Mouse (Mus musculus): Measurements from ENCODE around the gene Dnah12. TPM values are rescaled to one million over a fixed set of nuclear protein-coding genes. Genes with fewer than 3 reads are reported as not detected.

The Dnah12 gene
- total and polyA plus RNA-seq, 3 experiments, result 0.16 TPM; not detected in 2

DNA sequence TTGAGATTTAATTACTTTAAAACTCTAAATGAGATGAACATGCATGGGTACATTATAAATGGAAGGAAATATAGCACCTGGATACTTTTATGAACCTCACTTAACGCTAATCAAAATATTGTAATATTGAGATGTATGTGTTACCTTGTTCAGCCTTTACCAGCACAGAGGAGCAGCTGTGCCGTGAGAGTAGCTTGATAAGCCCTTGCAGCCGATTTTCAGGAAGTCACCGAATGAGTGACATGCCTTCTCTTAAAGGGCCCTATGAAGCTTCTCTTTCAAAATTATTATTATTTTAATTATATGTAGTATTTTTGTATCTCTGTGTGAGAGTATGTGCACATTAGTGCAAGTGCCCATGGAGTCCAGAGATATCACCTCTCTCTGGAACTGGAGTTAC, 75.1 kb downstream of the Dnah12 start:
- TF ChIP-seq GATA1 (IDR thresholded peaks at IDR 0.05; ENCODE audit: borderline replicate concordance, low read length), result no peak
- no peak for TF ChIP-seq GATA2 (IDR thresholded peaks at IDR 0.05; ENCODE audit: borderline replicate concordance, low read depth, low read length)
- no peak for TF ChIP-seq POLR2AphosphoS5 (IDR thresholded peaks at IDR 0.05; ENCODE audit: insufficient replicate concordance, low read depth, low read length)
- no peak for TF ChIP-seq CTCF (IDR thresholded peaks at IDR 0.05; ENCODE audit: low read depth, low read length)
- no peak for DNase-seq (ENCODE audit: low spot score)

DNA sequence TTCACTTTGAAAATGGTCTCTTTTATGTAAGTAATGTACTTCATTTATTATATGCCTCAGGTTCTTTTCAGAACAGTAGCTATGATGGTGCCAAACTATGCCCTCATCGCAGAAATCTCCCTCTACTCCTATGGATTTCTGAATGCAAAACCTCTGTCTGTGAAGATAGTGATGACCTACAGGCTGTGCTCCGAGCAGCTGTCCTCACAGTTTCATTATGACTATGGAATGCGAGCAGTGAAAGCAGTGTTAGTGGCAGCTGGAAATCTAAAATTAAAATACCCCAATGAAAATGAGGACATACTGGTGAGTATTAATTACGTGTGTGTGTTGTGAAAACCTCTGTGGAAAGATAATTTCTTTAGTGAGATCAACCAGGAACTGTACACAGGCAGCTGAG, 80.5 kb downstream of the Dnah12 start:
- no peaks in the 10 kb centered on the region for H3K27me3 ChIP-seq (ENCODE audit: insufficient read depth, low read length)
- TF ChIP-seq POLR2AphosphoS5 (IDR thresholded peaks at IDR 0.05; ENCODE audit: insufficient replicate concordance, low read depth, low read length) (no peak), GATA2 (IDR thresholded peaks at IDR 0.05; ENCODE audit: borderline replicate concordance, low read depth, low read length) (no peak), TAL1 (conservative IDR thresholded peaks at IDR 0.05; ENCODE audit: low read depth, low read length) (no peak), CTCF (IDR thresholded peaks at IDR 0.05; ENCODE audit: low read depth, low read length) (no peak), GATA1 (IDR thresholded peaks at IDR 0.05; ENCODE audit: borderline replicate concordance, low read length) (no peak)
- H3K36me3 ChIP-seq (replicated peaks), result no peaks in the 10 kb centered on the region
- no peak for DNase-seq (ENCODE audit: low spot score)
- ATAC-seq (ENCODE audit: extremely low read depth, insufficient number of reproducible peaks, low FRiP score, poor library complexity, severe bottlenecking), result no peak
- H3K4me1 ChIP-seq (ENCODE audit: insufficient read depth, low read depth, low read length), result no peaks in the 10 kb centered on the region
- no peak overlapping the region for H3K4me3 ChIP-seq (ENCODE audit: low read depth, low read length)
- no peaks in the 10 kb centered on the region for H3K9me3 ChIP-seq (replicated peaks)

More for the DNA sequence above, 75.1 kb downstream of the Dnah12 start:
- ATAC-seq (ENCODE audit: extremely low read depth, insufficient number of reproducible peaks, low FRiP score, poor library complexity, severe bottlenecking), result no peak
- no peaks in the 10 kb centered on the region for H3K27me3 ChIP-seq (ENCODE audit: insufficient read depth, low read length)
- H3K9me3 ChIP-seq (replicated peaks), result peaks cover 8% of the 10 kb centered on the region
- H3K4me1 ChIP-seq (ENCODE audit: insufficient read depth, low read depth, low read length), result no peaks in the 10 kb centered on the region
- H3K36me3 ChIP-seq (replicated peaks), result no peaks in the 10 kb centered on the region
- H3K4me3 ChIP-seq (ENCODE audit: low read depth, low read length), result no peak overlapping the region

DNA sequence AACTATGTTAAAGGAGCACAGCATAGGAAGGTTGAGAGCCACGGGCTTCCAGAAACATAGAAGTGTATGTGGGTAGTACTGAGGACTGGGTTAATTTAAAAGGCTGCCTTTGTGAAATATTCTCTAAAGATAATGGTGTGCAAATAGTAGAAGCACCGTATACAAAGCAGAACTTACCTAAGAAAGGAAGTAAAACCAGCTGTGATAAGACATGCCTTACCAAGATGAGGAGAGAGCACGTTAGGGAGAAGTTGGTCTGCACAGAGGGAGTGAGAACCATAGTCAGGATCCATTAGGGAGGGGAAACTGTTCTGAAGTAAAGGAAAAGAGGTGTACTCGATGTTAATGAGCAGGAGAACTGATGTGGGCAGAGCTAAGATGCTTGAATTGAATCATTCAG, 90.7 kb downstream of the Dnah12 start:
- no peak for TF ChIP-seq POLR2AphosphoS5 (IDR thresholded peaks at IDR 0.05; ENCODE audit: insufficient replicate concordance, low read depth, low read length)
- no peak for TF ChIP-seq CTCF (IDR thresholded peaks at IDR 0.05; ENCODE audit: low read depth, low read length)
- TF ChIP-seq GATA2 (IDR thresholded peaks at IDR 0.05; ENCODE audit: borderline replicate concordance, low read depth, low read length), result no peak
- no peak for TF ChIP-seq GATA1 (IDR thresholded peaks at IDR 0.05; ENCODE audit: borderline replicate concordance, low read length)
- TF ChIP-seq TAL1 (conservative IDR thresholded peaks at IDR 0.05; ENCODE audit: low read depth, low read length), result no peak
- no peaks in the 10 kb centered on the region for H3K9me3 ChIP-seq (replicated peaks)
- peaks cover 5% of the 10 kb centered on the region; the same call in 1 of the 2 replicates for H3K27me3 ChIP-seq (ENCODE audit: insufficient read depth, low read length)
- no peaks in the 10 kb centered on the region for H3K4me1 ChIP-seq (ENCODE audit: insufficient read depth, low read depth, low read length)
- no peaks in the 10 kb centered on the region for H3K36me3 ChIP-seq (replicated peaks)
- DNase-seq (ENCODE audit: low spot score) (no peak), ATAC-seq (ENCODE audit: extremely low read depth, insufficient number of reproducible peaks, low FRiP score, poor library complexity, severe bottlenecking) (no peak)
- no peak overlapping the region for H3K4me3 ChIP-seq (ENCODE audit: low read depth, low read length)

DNA sequence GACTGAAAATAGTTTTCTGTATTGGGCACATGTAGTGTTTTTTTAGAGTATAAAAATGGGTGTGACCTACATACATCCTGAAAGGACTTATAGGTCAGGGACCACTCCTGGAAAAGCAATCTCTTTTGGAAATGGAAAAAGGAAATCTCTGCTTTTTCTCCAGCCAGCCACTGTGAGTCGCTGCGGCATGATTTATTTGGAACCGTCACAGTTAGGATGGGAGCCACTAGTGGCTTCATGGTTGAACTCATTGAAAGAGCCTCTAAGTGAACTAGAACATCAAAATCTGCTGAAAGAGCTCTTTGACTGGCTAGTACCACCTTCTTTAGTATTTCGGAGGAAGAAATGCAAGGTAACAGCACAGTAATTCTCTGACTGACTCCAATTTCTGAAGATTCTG, 92.6 kb downstream of the Dnah12 start:
- Histone ChIP-seq H3K36me3 (replicated peaks) (no peaks in the 10 kb centered on the region), H3K4me3 (ENCODE audit: low read depth, low read length) (no peak overlapping the region), H3K27me3 (ENCODE audit: insufficient read depth, low read length) (peaks cover 5% of the 10 kb centered on the region; the same call in 1 of the 2 replicates), H3K9me3 (replicated peaks) (no peaks in the 10 kb centered on the region), H3K4me1 (ENCODE audit: insufficient read depth, low read depth, low read length) (no peaks in the 10 kb centered on the region)
- TF ChIP-seq CTCF (IDR thresholded peaks at IDR 0.05; ENCODE audit: low read depth, low read length) (no peak), POLR2AphosphoS5 (IDR thresholded peaks at IDR 0.05; ENCODE audit: insufficient replicate concordance, low read depth, low read length) (no peak), TAL1 (conservative IDR thresholded peaks at IDR 0.05; ENCODE audit: low read depth, low read length) (no peak), GATA1 (IDR thresholded peaks at IDR 0.05; ENCODE audit: borderline replicate concordance, low read length) (no peak), GATA2 (IDR thresholded peaks at IDR 0.05; ENCODE audit: borderline replicate concordance, low read depth, low read length) (no peak)
- DNase-seq (ENCODE audit: low spot score) (no peak), ATAC-seq (ENCODE audit: extremely low read depth, insufficient number of reproducible peaks, low FRiP score, poor library complexity, severe bottlenecking) (no peak)

DNA sequence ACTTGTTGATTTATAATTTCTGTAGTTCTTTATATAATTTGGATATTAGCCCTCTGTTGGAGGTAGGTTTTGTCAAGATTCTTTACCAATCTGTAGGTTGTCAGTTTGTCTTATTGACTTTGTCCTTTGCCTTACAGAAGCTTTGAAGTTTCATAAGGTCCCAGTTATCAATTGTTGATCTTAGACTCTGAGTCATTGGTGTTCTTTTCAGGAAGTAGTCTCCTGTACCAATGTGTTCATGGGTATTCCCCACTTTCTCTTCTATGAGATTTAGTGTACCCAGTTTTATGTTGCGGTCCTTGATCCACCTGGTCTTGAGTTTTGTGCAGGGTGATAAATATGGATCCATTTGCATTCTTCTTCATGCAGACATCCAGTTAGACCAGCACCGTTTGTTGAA, 101.4 kb downstream of the Dnah12 start:
- DNase-seq (ENCODE audit: low spot score), result no peak
- H3K27me3 ChIP-seq (ENCODE audit: insufficient read depth, low read length), result no peaks in the 10 kb centered on the region; the same call in 1 of the 2 replicates
- no peaks in the 10 kb centered on the region for H3K36me3 ChIP-seq (replicated peaks)
- no peak overlapping the region for H3K4me3 ChIP-seq (ENCODE audit: low read depth, low read length)
- TF ChIP-seq POLR2AphosphoS5 (IDR thresholded peaks at IDR 0.05; ENCODE audit: insufficient replicate concordance, low read depth, low read length) (no peak), GATA2 (IDR thresholded peaks at IDR 0.05; ENCODE audit: borderline replicate concordance, low read depth, low read length) (no peak), GATA1 (IDR thresholded peaks at IDR 0.05; ENCODE audit: borderline replicate concordance, low read length) (no peak), TAL1 (conservative IDR thresholded peaks at IDR 0.05; ENCODE audit: low read depth, low read length) (no peak), CTCF (IDR thresholded peaks at IDR 0.05; ENCODE audit: low read depth, low read length) (no peak)
- H3K4me1 ChIP-seq (ENCODE audit: insufficient read depth, low read depth, low read length), result no peaks in the 10 kb centered on the region
- ATAC-seq (ENCODE audit: extremely low read depth, insufficient number of reproducible peaks, low FRiP score, poor library complexity, severe bottlenecking), result no peak
- no peaks in the 10 kb centered on the region for H3K9me3 ChIP-seq (replicated peaks)

DNA sequence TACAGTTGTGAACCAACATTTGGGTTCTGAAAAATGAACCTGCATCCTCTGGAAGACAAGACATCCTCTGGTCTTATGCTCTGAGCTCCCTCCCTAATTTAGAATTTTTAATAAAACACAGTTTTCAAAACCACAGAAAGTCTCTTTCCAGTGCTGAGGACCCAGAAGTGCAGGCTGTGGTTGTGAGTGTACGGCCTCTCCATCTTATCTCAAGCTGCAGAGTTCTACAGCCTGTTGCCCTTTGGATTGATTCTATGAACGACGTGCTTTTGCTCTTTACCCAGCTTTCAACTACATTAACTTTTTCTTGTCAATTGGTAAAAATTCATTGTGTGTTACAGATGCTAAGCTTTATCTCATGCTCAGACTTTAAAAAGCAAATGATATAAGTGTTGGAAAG, 105.3 kb downstream of the Dnah12 start:
- H3K9me3 ChIP-seq (replicated peaks), result no peaks in the 10 kb centered on the region
- no peaks in the 10 kb centered on the region for H3K4me1 ChIP-seq (ENCODE audit: insufficient read depth, low read depth, low read length)
- DNase-seq (ENCODE audit: low spot score) (no peak), ATAC-seq (ENCODE audit: extremely low read depth, insufficient number of reproducible peaks, low FRiP score, poor library complexity, severe bottlenecking) (no peak)
- H3K36me3 ChIP-seq (replicated peaks), result no peaks in the 10 kb centered on the region
- no peaks in the 10 kb centered on the region; the same call in 1 of the 2 replicates for H3K27me3 ChIP-seq (ENCODE audit: insufficient read depth, low read length)
- H3K4me3 ChIP-seq (ENCODE audit: low read depth, low read length), result no peak overlapping the region
- TF ChIP-seq GATA1 (IDR thresholded peaks at IDR 0.05; ENCODE audit: borderline replicate concordance, low read length) (no peak), POLR2AphosphoS5 (IDR thresholded peaks at IDR 0.05; ENCODE audit: insufficient replicate concordance, low read depth, low read length) (no peak)

DNA sequence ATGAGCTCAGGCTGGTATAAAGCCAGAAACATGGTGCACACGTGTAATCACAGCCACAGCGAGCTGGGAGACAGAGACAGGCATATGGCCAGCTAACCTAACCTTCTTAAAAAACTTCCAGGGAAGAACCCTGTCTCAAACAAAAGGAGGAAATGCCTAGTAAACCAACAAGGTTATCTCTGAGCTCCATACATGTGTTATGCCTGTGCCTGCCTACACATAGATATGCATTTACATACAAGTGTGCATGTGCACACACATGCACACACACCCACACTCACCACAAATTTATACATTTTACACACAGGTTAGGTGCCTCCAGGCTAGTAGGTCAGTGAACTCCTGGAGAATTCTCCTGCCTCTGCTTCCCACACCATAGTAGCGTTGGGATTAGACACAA, 106.2 kb downstream of the Dnah12 start:
- DNase-seq (ENCODE audit: low spot score), result no peak
- ATAC-seq (ENCODE audit: extremely low read depth, insufficient number of reproducible peaks, low FRiP score, poor library complexity, severe bottlenecking), result no peak
- H3K4me3 ChIP-seq (ENCODE audit: low read depth, low read length), result no peak overlapping the region
- no peaks in the 10 kb centered on the region for H3K4me1 ChIP-seq (ENCODE audit: insufficient read depth, low read depth, low read length)
- no peaks in the 10 kb centered on the region for H3K36me3 ChIP-seq (replicated peaks)
- H3K9me3 ChIP-seq (replicated peaks), result no peaks in the 10 kb centered on the region
- no peak for TF ChIP-seq GATA1 (IDR thresholded peaks at IDR 0.05; ENCODE audit: borderline replicate concordance, low read length)
- TF ChIP-seq POLR2AphosphoS5 (IDR thresholded peaks at IDR 0.05; ENCODE audit: insufficient replicate concordance, low read depth, low read length), result no peak
- no peak for TF ChIP-seq TAL1 (conservative IDR thresholded peaks at IDR 0.05; ENCODE audit: low read depth, low read length)
- TF ChIP-seq CTCF (IDR thresholded peaks at IDR 0.05; ENCODE audit: low read depth, low read length), result no peak
- TF ChIP-seq GATA2 (IDR thresholded peaks at IDR 0.05; ENCODE audit: borderline replicate concordance, low read depth, low read length), result no peak
- no peaks in the 10 kb centered on the region; the same call in 1 of the 2 replicates for H3K27me3 ChIP-seq (ENCODE audit: insufficient read depth, low read length)
